Mouse (Mus musculus) spleen, embryonic (tissue): ENCODE data around the gene Olfr906.

ENCODE experiments used
- CTCF ChIA-PET: fragments of 350-600 bp; sonication (Branson Sonifier 250); formaldehyde crosslinking; loops from one replicate; lab custom pipeline; 2022; lab: Charles Lee

The Olfr906 gene

DNA sequence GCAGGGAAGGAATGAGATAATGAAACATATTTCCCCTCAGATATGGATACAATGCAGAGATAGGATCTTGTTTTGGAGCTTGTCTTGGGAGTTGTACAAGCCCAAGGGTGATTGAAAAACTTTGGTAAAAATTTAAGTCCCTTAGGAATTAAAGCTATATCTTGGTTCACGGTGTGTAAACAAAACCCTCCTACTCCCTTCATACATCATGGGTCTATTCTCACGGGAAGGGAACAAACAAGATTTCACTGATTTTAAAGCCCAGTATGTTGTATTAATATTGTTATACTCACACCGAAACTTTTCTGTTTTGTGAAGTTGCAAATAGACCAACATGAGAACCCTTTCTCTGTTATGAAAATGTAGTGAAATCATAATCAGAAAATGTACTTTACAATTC lies at the start of gene Olfr906:
Gene Olfr906, plus strand, starts transcription at position 301 of the 400 bp plus-strand sequence.
- CTCF ChIA-PET, result no interaction called here

DNA sequence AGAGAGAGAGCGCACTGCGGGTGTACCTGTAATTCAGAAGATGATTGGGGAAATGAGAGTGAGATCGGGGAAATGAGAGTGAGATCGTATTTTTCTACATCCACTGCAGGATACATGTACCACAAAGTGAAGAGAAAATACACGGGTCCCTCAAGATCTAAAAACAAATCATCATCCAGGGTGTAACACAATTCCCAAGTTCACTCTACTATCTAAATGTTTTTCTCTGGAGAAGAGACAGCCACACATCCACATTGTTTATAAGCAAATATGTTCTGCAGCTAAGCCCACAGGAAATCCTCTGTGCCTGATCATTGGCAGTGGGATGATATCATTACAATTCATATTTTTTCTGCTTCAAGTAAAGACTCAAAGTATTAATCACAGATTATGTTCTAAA lies 39.5 kb upstream of the Olfr906 start, which contains the start of gene Olfr902:
Gene Olfr902, plus strand, starts transcription at position 301 of the 400 bp plus-strand sequence.
- CTCF ChIA-PET, result no interaction called here

DNA sequence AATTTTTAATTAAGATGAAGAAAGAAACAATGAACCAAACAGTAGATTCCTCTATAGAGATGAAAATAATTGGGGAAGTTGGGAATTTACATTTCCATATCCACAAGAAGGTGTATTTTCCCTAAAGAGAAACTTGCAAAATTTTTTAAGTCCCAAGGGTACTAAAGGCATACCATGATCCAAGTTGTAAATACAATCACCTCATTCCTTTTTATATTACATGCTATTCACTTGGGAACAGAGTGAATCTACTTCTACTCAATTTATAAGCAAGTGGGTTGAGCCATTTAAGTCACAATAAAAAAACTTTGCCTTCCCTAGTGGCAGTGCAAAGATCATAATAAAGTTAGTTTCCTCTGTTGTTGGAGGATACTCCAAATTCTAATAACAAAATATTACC lies 24.0 kb upstream of the Olfr906 start, which contains the start of gene Olfr904:
Gene Olfr904, plus strand, starts transcription at position 301 of the 400 bp plus-strand sequence.
- CTCF ChIA-PET, result no interaction called here

DNA sequence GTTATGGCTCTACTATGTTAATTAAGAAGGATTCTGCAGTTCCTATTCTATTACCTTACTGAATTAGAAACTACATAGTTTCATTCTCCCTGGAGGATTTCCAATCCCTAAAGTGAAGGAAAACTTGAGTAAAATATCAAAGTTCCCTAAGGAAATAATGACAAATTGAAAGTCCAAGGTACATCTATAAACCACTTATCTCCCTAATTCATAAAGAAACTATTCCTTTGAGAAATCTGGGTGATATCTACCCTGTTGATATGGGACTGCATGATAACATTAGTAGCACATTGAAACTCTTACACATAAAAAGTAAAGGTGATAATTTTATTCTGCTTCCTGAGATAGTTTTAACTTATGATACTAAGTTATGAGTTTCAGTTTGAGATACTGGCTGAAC lies 16.1 kb upstream of the Olfr906 start, which contains the start of gene Olfr905:
Gene Olfr905, plus strand, starts transcription at position 301 of the 400 bp plus-strand sequence.
- CTCF ChIA-PET, result no interaction called here

DNA sequence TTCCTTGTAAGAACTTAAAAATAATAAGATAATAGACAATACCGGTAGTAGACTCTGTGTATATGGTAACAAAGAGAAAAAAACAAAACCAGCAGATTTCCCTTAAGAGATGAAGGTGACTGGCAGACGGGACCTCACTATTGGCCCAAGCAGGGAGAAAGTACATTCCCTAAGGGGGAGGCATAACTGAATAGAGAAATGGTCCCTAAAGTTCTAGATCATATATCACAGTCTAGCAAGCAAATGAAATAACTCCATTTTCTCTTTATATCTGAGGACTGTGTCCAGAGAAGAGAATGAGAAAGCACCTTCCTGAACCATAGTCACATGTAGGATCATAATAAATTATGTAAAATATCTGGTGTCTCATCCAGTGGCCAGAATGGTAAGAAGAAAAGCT lies 8.6 kb downstream of the Olfr906 start, which contains the start of gene Olfr907:
Gene Olfr907, plus strand, starts transcription at position 301 of the 400 bp plus-strand sequence.
- CTCF ChIA-PET, result no interaction called here

DNA sequence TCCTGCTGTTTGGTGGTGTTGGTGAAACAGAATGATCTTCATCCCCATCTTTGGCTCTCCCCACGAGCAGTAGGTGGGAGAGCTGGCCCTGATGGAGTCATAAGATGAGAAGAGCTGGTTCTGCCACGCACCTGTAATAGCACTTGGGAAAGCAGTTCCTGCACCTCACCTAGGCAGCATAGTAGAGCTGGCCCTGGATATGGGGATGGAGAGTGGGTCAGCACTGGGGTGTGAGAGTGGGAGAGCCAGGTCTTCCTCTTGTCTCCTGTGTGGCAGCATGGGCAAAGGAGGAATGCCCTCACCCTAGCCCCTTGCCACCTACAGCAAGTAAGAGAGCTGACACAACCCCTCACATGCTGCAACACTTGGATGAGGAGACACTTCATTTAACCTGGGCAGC lies 25.5 kb downstream of the Olfr906 start:
- CTCF ChIA-PET, result interaction anchor here (0.6 kb wide), 1 partner anchor 20 kb away, joined by 3 read pairs; no protein-coding TSS in a partner anchor

DNA sequence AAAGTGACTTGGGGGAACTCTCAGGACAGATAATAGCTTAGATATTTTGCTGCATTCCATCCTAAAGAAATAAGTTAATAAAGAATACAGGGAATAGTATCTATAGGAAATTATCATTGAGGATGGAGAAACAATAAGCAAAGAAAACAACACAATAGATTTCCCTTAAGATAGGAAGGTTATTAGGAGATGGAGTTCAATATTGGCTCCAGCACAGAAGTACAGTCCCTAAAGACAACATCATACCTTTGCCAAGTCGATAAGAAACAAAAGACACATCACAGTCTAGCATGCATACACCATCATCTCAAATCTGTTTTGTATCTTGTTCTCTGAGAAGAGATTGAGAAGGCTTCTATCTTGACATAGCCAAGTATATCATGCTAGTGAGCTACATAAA lies 34.4 kb downstream of the Olfr906 start, which contains the start of gene Olfr911-ps1:
Gene Olfr911-ps1, plus strand, starts transcription at position 301 of the 400 bp plus-strand sequence.
- CTCF ChIA-PET, result no interaction called here

DNA sequence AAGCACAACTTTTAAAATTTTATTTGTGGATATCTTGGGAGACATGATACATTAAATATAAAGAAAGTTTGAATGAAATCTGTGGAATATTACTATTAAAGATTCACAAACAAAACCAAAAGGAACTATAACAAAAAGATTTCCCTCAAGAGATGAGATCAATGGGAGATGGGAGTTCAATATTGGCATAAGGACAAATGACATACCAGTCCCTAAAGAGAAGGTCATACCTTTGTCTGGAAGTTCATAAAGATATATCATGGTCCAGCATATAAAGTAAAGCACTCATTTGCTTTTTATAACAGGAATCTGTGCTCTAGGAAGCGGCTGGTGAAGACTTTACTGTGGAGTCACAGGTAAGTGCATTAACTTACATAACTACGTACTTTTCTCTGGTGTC lies 50.7 kb downstream of the Olfr906 start, which contains the start of gene Olfr910:
Gene Olfr910, plus strand, starts transcription at position 301 of the 400 bp plus-strand sequence.
- CTCF ChIA-PET, result no interaction called here
